Mouse (Mus musculus) midbrain, embryonic 15.5 days (tissue): ENCODE measurements around the gene Gm43302. TPM values are rescaled to one million over a fixed set of nuclear protein-coding genes. Genes with fewer than 3 reads are reported as not detected.
"Not testable (repeated sequence)": the region's sequence is repeated elsewhere in the genome, so short reads cannot be mapped to it uniquely, and the experiment has no call there.

Experiments used
- ATAC-seq: fragments of 200-750 bp; cut with Nextera tagmentation; replicated peaks from 2 replicates; pipeline ENCODE4 v1.8.0; 2017; ENCODE audit warnings: moderate TSS enrichment
- H3K27ac ChIP-seq: fragments of 300-500 bp; sonication (generic); 2 replicates; pipeline ENCODE4 v1.5.1; 2015; ENCODE audit warnings: mild to moderate bottlenecking, inconsistent platforms
- H3K27me3 ChIP-seq: fragments of 300-500 bp; sonication (generic); replicated peaks from 2 replicates; pipeline ENCODE4 v1.6.1; 2015; ENCODE audit warnings: inconsistent platforms
- H3K36me3 ChIP-seq: fragments of 300-500 bp; sonication (generic); replicated peaks from 2 replicates; pipeline ENCODE4 v1.6.1; 2015; ENCODE audit warnings: inconsistent platforms
- H3K4me1 ChIP-seq: fragments of 300-500 bp; sonication (generic); 2 replicates; pipeline ENCODE4 v1.6.1; 2015; ENCODE audit warnings: inconsistent platforms
- H3K4me2 ChIP-seq: fragments of 300-500 bp; sonication (generic); 2 replicates; pipeline ENCODE4 v1.6.1; 2015; ENCODE audit warnings: inconsistent platforms, mild to moderate bottlenecking, moderate library complexity
- H3K4me3 ChIP-seq: fragments of 300-500 bp; sonication (generic); 2 replicates; pipeline ENCODE4 v1.5.1; 2015; ENCODE audit warnings: mild to moderate bottlenecking, inconsistent platforms
- H3K9ac ChIP-seq: fragments of 300-500 bp; sonication (generic); 2 replicates; pipeline ENCODE4 v1.6.1; 2015; ENCODE audit warnings: mild to moderate bottlenecking, inconsistent platforms
- H3K9me3 ChIP-seq: fragments of 300-500 bp; sonication (generic); 2 replicates; pipeline ENCODE4 v1.6.1; 2016; ENCODE audit warnings: inconsistent platforms
- WGBS: fragments of 180-500 bp; shearing (Covaris S2); methylation state at CpG from one replicate; pipeline ENCODE4 v1.1.7; 2015; ENCODE audit warnings: mixed read lengths; 5-methylcytosine and 5-hydroxymethylcytosine counted together
- polyA plus RNA-seq: library from polyadenylated mRNA; unstranded; fragments of >200 nt; fragmentation: Nextera tagmentation; extraction: Ambion mirVana; gene quantifications from 2 replicates; pipeline ENCODE4 v1.2.1, GENCODE M21; 2015

Gene Gm43302
- polyA plus RNA-seq, 1 experiment from 2014 or later = 0.70 TPM

GRCm38 (mm10) chr5:105260673-105261072, 32.8 kb downstream of the Gm43302 start:
- H3K9me3 ChIP-seq, H3K9ac ChIP-seq, H3K4me1 ChIP-seq, H3K27ac ChIP-seq, H3K27me3 ChIP-seq, H3K4me3 ChIP-seq, H3K4me2 ChIP-seq, H3K36me3 ChIP-seq, ATAC-seq: not testable (repeated sequence)
- no CpG with 5 or more reads among the region's 3 CpGs for WGBS

GRCm38 (mm10) chr5:105252491-105252890, 41.0 kb downstream of the Gm43302 start:
- no peaks in the 10 kb centered on the region for H3K36me3 ChIP-seq
- H3K4me2 ChIP-seq = no peak overlapping the region
- H3K27ac ChIP-seq = no peak overlapping the region
- no peak for ATAC-seq
- H3K4me3 ChIP-seq = no peak overlapping the region
- no peaks in the 10 kb centered on the region for H3K4me1 ChIP-seq
- H3K27me3 ChIP-seq = no peaks in the 10 kb centered on the region
- no peak overlapping the region for H3K9ac ChIP-seq
- H3K9me3 ChIP-seq = no peaks in the 10 kb centered on the region

DNA sequence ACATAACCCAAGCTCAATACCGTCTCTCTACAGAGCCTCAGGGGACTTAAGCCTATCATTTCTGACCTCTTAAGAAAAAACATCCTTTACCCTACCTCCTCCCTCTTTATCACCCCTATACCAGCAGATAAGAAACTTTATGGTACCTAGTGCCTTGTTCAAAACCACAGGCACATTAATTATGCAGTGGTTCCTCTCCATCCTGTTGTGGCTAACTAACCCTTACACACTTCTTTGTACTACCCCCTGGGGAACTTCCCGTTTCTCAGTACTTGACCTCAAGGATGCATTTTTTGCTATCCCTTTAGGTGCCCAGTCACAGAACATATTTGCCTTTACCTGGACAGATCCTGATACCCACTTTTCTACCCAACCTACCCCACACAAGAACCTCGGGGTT, 48.8 kb downstream of the Gm43302 start:
- not testable (repeated sequence) for H3K4me1 ChIP-seq, H3K4me2 ChIP-seq, H3K27me3 ChIP-seq, H3K4me3 ChIP-seq, H3K27ac ChIP-seq, ATAC-seq, H3K9me3 ChIP-seq, H3K36me3 ChIP-seq, H3K9ac ChIP-seq
- 79% methylated on average over 3 of the region's 3 CpGs for WGBS

DNA sequence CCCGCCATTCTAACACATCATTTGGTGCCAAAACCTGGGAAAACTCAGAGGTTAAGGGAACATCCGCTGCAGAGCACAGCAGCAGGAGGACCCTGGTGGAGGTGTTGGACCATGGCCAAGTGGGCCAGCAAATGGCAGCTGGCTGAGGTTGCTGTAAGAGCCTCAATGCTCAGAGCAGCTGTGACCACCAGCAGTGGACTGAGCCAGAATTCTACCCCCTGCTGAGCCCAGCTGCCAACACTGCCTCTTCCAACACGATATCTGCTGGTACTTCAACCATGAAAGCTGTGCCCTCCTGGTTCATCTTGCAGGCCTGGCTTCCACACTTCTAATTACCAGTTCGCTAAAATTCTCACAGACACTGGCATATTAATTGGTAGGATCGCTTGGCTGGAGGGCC, 52.5 kb downstream of the Gm43302 start:
- H3K36me3 ChIP-seq, H3K4me2 ChIP-seq, H3K27ac ChIP-seq, H3K4me1 ChIP-seq, H3K27me3 ChIP-seq, H3K9ac ChIP-seq, H3K4me3 ChIP-seq, H3K9me3 ChIP-seq: not testable (repeated sequence)
- WGBS = 74% methylated on average over 5 of the region's 5 CpGs
- ATAC-seq = peak; percentile 50; the same call in 1 of the 2 replicates

DNA sequence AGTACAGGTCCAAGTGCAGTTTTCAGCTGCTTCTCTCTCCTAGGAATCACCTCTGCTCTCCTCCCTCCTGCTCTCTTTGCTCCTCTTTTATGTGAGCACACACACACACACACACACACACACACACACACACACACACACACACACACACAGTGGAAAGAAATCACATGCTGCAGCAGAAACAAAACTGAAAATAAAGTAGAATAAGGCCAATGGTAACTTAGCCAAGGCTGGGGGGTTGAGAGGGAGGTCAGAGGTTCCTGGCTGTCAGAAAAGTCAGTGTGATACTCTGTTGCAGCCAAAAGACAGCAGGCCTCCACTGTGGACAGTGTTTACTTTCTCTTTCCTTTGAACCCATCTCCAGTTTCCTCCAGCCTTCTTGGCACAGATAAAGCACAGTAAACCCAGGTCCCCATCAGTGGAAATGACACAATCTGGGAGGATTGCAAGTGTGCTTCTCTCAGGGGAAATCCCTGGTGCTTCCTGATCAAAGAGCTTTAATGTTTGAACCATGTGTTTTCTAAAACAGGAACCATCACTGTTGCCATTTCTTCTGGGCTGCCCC, 53.9 kb downstream of the Gm43302 start, which contains the start of gene Gbp10:
Gene Gbp10 (minus strand): TSS at position 51 of the 565 bp plus-strand sequence.
- H3K27ac ChIP-seq, H3K27me3 ChIP-seq, ATAC-seq, H3K9ac ChIP-seq, H3K4me1 ChIP-seq, H3K9me3 ChIP-seq, H3K36me3 ChIP-seq, H3K4me3 ChIP-seq, H3K4me2 ChIP-seq: not testable (repeated sequence)

- H3K9me3 ChIP-seq, H3K4me1 ChIP-seq, ATAC-seq, H3K27me3 ChIP-seq, H3K4me2 ChIP-seq, H3K4me3 ChIP-seq, H3K36me3 ChIP-seq, H3K9ac ChIP-seq, H3K27ac ChIP-seq: not testable (repeated sequence)
- WGBS = 89% methylated on average over 1 of the region's 1 CpGs
Observed at GRCm38 (mm10) chr5:105238402-105238801, 55.1 kb downstream of the Gm43302 start.

- H3K4me1 ChIP-seq, H3K9ac ChIP-seq, H3K27me3 ChIP-seq, ATAC-seq, H3K27ac ChIP-seq, H3K4me2 ChIP-seq, H3K4me3 ChIP-seq, H3K9me3 ChIP-seq, H3K36me3 ChIP-seq: not testable (repeated sequence)
- WGBS = 84% methylated on average over 3 of the region's 3 CpGs
Observed at GRCm38 (mm10) chr5:105236040-105236439, 57.5 kb downstream of the Gm43302 start.

DNA sequence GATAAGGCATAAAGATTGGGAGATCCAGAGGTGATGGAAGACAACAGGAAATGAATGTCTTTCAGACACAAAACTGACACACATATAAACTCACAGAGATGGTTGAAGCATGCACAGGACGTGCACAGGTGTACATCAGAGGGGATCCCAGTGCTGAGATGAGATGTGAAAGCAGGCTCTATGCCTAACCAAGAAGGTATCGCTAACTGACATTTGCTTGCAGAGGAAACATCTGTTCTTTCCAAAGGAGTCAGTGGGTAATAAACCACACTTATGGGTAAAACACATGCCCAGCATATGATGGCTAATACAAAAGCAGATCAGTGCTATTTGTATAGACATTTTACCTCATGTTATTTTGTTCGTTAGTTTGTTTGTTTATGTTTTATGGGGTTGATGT, 84.5 kb downstream of the Gm43302 start:
- 67% methylated on average over 1 of the region's 3 CpGs for WGBS
- not testable (repeated sequence) for H3K9ac ChIP-seq, H3K27me3 ChIP-seq, H3K9me3 ChIP-seq, H3K36me3 ChIP-seq, H3K4me3 ChIP-seq, ATAC-seq, H3K4me2 ChIP-seq, H3K4me1 ChIP-seq, H3K27ac ChIP-seq

- ATAC-seq, H3K4me2 ChIP-seq, H3K27me3 ChIP-seq, H3K9ac ChIP-seq, H3K27ac ChIP-seq, H3K36me3 ChIP-seq, H3K9me3 ChIP-seq, H3K4me3 ChIP-seq, H3K4me1 ChIP-seq: not testable (repeated sequence)
- WGBS = 89% methylated on average over 4 of the region's 4 CpGs
Observed at GRCm38 (mm10) chr5:105200791-105201355, 92.6 kb downstream of the Gm43302 start.

GRCm38 (mm10) chr5:105199149-105199548, 94.3 kb downstream of the Gm43302 start:
- H3K9ac ChIP-seq, H3K36me3 ChIP-seq, H3K4me2 ChIP-seq, H3K4me1 ChIP-seq, H3K27me3 ChIP-seq, H3K4me3 ChIP-seq, H3K9me3 ChIP-seq, H3K27ac ChIP-seq, ATAC-seq: not testable (repeated sequence)
- WGBS = 100% methylated on average over 1 of the region's 1 CpGs

- not testable (repeated sequence) for ATAC-seq, H3K4me2 ChIP-seq, H3K9me3 ChIP-seq, H3K27ac ChIP-seq, H3K4me1 ChIP-seq, H3K4me3 ChIP-seq, H3K27me3 ChIP-seq, H3K9ac ChIP-seq, H3K36me3 ChIP-seq
Observed at GRCm38 (mm10) chr5:105197915-105198560, 95.5 kb downstream of the Gm43302 start.

- ATAC-seq, H3K4me2 ChIP-seq, H3K4me1 ChIP-seq, H3K4me3 ChIP-seq, H3K36me3 ChIP-seq, H3K27ac ChIP-seq, H3K9ac ChIP-seq, H3K27me3 ChIP-seq, H3K9me3 ChIP-seq: not testable (repeated sequence)
- 91% methylated on average over 5 of the region's 5 CpGs for WGBS
Observed at GRCm38 (mm10) chr5:105196308-105196707, 97.2 kb downstream of the Gm43302 start.

DNA sequence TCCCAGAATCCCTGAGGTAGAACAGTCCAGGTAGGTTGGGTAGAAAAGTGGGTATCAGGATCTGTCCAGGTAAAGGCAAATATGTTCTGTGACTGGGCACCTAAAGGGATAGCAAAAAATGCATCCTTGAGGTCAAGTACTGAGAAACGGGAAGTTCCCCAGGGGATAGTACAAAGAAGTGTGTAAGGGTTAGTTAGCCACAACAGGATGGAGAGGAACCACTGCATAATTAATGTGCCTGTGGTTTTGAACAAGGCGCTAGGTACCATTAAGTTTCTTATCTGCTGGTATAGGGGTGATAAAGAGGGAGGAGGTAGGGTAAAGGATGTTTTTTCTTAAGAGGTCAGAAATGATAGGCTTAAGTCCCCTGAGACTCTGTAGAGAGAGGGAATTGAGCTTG, 101.0 kb downstream of the Gm43302 start:
- not testable (repeated sequence) for H3K27me3 ChIP-seq, H3K4me1 ChIP-seq, ATAC-seq, H3K4me3 ChIP-seq, H3K4me2 ChIP-seq, H3K9ac ChIP-seq, H3K9me3 ChIP-seq, H3K36me3 ChIP-seq, H3K27ac ChIP-seq
- 80% methylated on average over 2 of the region's 2 CpGs for WGBS
